Mouse (Mus musculus): ENCODE results near the gene Mical2. TPM values are rescaled to one million over a fixed set of nuclear protein-coding genes. Genes with fewer than 3 reads are reported as not detected.

Gene Mical2
- total and polyA plus RNA-seq, 3 experiments = not detected

DNA sequence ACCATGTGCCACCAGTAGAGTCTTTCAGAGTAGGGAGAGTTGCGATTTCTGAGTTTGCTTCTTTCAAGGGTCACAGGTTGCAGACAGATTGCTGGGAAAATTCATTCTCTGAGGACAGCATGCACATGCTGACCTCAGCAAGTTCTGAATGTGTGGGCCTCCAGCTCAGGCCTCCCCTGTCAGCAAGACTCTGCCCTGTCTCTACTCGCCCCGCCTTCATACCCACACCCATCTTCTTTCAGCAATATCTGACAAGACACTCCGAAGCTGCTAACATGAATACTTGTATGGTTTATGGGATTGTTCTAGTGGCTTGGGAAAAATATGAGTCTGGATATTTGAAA lies 84.3 kb downstream of the Mical2 start:
- Histone ChIP-seq H3K4me3 (replicated peaks in 1 of 3; ENCODE audit: low read depth in 2 of 3, low read length in 2 of 3, poor library complexity in 1 of 3) (no peak overlapping the region), H3K27me3 (replicated peaks) (peaks cover 65% of the 10 kb centered on the region), H3K27ac (ENCODE audit: insufficient read depth, low read depth) (no peak overlapping the region), H3K4me1 (ENCODE audit: control insufficient read depth in 1 of 2, insufficient read depth in 2 of 2) (no peaks in the 10 kb centered on the region), H3K9ac (ENCODE audit: insufficient read depth, low read depth) (no peak overlapping the region), H3K36me3 (replicated peaks in 1 of 2; ENCODE audit: control insufficient read depth in 1 of 2, insufficient read depth in 1 of 2, low read length in 1 of 2) (no peaks in the 10 kb centered on the region), H3K79me2 (replicated peaks; ENCODE audit: control insufficient read depth, extremely low read depth, insufficient read depth, poor library complexity, severe bottlenecking) (no peaks in the 10 kb centered on the region), H3K9me3 (replicated peaks; ENCODE audit: low read length) (no peaks in the 10 kb centered on the region), H3K4me2 (ENCODE audit: insufficient read depth, low read depth, poor library complexity, severe bottlenecking) (no peak overlapping the region)
- dilution Hi-C loops (cut with MboI; ENCODE audit: extremely low pct_ligation_motif_present, extremely low pct_unique_long_range_greater_than_20kb, low sequenced_read_pairs) = no loop called here
- TF ChIP-seq ZNF384 (IDR thresholded peaks at IDR 0.05; ENCODE audit: low read depth, low read length) (no peak), GABPA (IDR thresholded peaks at IDR 0.05; ENCODE audit: insufficient replicate concordance, low read depth, low read length) (no peak), MAFK (IDR thresholded peaks at IDR 0.05; ENCODE audit: insufficient replicate concordance, low read length) (peak; percentile 60; the same call in 1 of the 2 replicates), MEF2A (IDR thresholded peaks at IDR 0.05; ENCODE audit: borderline replicate concordance, low read depth, low read length) (no peak), TBP (conservative IDR thresholded peaks at IDR 0.05; ENCODE audit: low read depth, low read length) (no peak), USF2 (conservative IDR thresholded peaks at IDR 0.05; ENCODE audit: low read depth, low read length) (no peak), KAT2A (IDR thresholded peaks at IDR 0.05; ENCODE audit: insufficient replicate concordance, low read length) (no peak)
- in situ Hi-C loops (cut with MboI; ENCODE audit: low pct_ligation_motif_present, low pct_unique_long_range_greater_than_20kb, low sequenced_read_pairs) = no loop called here
- no peak for DNase-seq (ENCODE audit: extremely low read depth)

DNA sequence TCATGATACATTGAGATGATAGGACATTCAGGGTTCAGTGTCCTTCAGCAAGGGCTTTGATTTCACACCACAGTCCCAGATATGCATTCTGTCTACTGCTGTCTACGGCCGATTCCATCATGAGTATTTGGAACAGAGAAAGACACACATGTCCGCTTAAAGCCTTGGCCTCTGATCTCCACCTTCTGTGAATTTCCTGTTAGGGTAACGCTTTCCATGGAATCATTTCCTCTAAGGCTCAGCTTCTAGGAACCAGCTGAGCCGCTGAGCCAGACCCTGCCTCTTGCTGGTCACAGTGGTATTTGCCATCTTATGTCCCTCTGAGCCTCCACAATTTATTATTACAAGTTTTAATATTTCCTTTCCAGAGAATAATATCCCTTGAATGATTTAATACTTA lies 87.6 kb downstream of the Mical2 start:
- no peak overlapping the region for H3K4me2 ChIP-seq (ENCODE audit: insufficient read depth, low read depth, poor library complexity, severe bottlenecking)
- H3K79me2 ChIP-seq (replicated peaks; ENCODE audit: control insufficient read depth, extremely low read depth, insufficient read depth, poor library complexity, severe bottlenecking) = no peaks in the 10 kb centered on the region
- dilution Hi-C loops (cut with MboI; ENCODE audit: extremely low pct_ligation_motif_present, extremely low pct_unique_long_range_greater_than_20kb, low sequenced_read_pairs) = no loop called here
- DNase-seq (ENCODE audit: extremely low read depth) = no peak
- in situ Hi-C loops (cut with MboI; ENCODE audit: low pct_ligation_motif_present, low pct_unique_long_range_greater_than_20kb, low sequenced_read_pairs) = no loop called here
- no peaks in the 10 kb centered on the region for H3K4me1 ChIP-seq (ENCODE audit: control insufficient read depth in 1 of 2, insufficient read depth in 2 of 2)
- peaks cover 64% of the 10 kb centered on the region for H3K27me3 ChIP-seq (replicated peaks)
- no peak overlapping the region for H3K9ac ChIP-seq (ENCODE audit: insufficient read depth, low read depth)
- TF ChIP-seq PAX5 (IDR thresholded peaks at IDR 0.05; ENCODE audit: low read length) (no peak), USF2 (conservative IDR thresholded peaks at IDR 0.05; ENCODE audit: low read depth, low read length) (no peak), ZKSCAN1 (IDR thresholded peaks at IDR 0.05; ENCODE audit: borderline replicate concordance, low read depth, low read length) (no peak), E2F4 (IDR thresholded peaks at IDR 0.05; ENCODE audit: insufficient replicate concordance, low read depth, low read length) (no peak), USF1 (IDR thresholded peaks at IDR 0.05; ENCODE audit: low read depth, low read length) (no peak), CTCF (conservative IDR thresholded peaks at IDR 0.05 in 1 of 2, IDR thresholded peaks at IDR 0.05 in 1 of 2; ENCODE audit: low read depth in 2 of 2, low read length in 2 of 2) (no peak), ZC3H11A (IDR thresholded peaks at IDR 0.05; ENCODE audit: low read depth, low read length) (no peak), JUND (conservative IDR thresholded peaks at IDR 0.05; ENCODE audit: low read depth, low read length) (no peak), MXI1 (IDR thresholded peaks at IDR 0.05; ENCODE audit: low read depth, low read length) (no peak), NRF1 (IDR thresholded peaks at IDR 0.05; ENCODE audit: low read depth, low read length) (no peak), ELF1 (IDR thresholded peaks at IDR 0.05; ENCODE audit: low read depth, low read length) (no peak), IRF4 (IDR thresholded peaks at IDR 0.05; ENCODE audit: low read depth, low read length) (no peak), TBP (conservative IDR thresholded peaks at IDR 0.05; ENCODE audit: low read depth, low read length) (no peak), MAX (IDR thresholded peaks at IDR 0.05; ENCODE audit: low read length) (no peak), BHLHE40 (IDR thresholded peaks at IDR 0.05; ENCODE audit: low read depth, low read length) (no peak), MAZ (IDR thresholded peaks at IDR 0.05; ENCODE audit: low read depth, low read length) (no peak), POLR2A (IDR thresholded peaks at IDR 0.05; ENCODE audit: low read depth, low read length) (no peak), GABPA (IDR thresholded peaks at IDR 0.05; ENCODE audit: insufficient replicate concordance, low read depth, low read length) (no peak), TCF12 (IDR thresholded peaks at IDR 0.05; ENCODE audit: low read depth, low read length) (no peak), CHD2 (IDR thresholded peaks at IDR 0.05; ENCODE audit: low read length) (no peak)
- H3K36me3 ChIP-seq (replicated peaks in 1 of 2; ENCODE audit: control insufficient read depth in 1 of 2, insufficient read depth in 1 of 2, low read length in 1 of 2) = no peaks in the 10 kb centered on the region
- no peaks in the 10 kb centered on the region for H3K9me3 ChIP-seq (replicated peaks; ENCODE audit: low read length)
- no peak overlapping the region for H3K4me3 ChIP-seq (replicated peaks in 1 of 3; ENCODE audit: low read depth in 2 of 3, low read length in 2 of 3, poor library complexity in 1 of 3)
- H3K27ac ChIP-seq (ENCODE audit: insufficient read depth, low read depth) = no peak overlapping the region

Data from CH12.LX (cell line).